Mouse (Mus musculus) 3134 (cell line): Measurements from ENCODE around the gene Ccdc88a.

ENCODE experiments used
- DNase-seq: peaks from one replicate; pipeline ENCODE4 v3.0.0-alpha.2; 2011; ENCODE audit warnings: low spot score; ENCODE audit not compliant: insufficient read length; ENCODE audit errors: extremely low read depth

Gene Ccdc88a

GRCm38 (mm10) chr11:29373396-29374273 is at the start of gene Ccdc88a:
Gene Ccdc88a, plus strand, starts transcription at chr11:29373658.
- peak; percentile 99 for DNase-seq

- DNase-seq: no peak
These were observed 38.0 kb upstream of the Ccdc88a start for GRCm38 (mm10) chr11:29335505-29335904.

GRCm38 (mm10) chr11:29341259-29341658 is 32.2 kb upstream of the Ccdc88a start:
- DNase-seq: no peak

GRCm38 (mm10) chr11:29344891-29345657 is 28.4 kb upstream of the Ccdc88a start:
- peak; percentile 67 for DNase-seq

- peak; percentile 54 for DNase-seq
These were observed 27.7 kb upstream of the Ccdc88a start for GRCm38 (mm10) chr11:29345673-29346286.

- no peak for DNase-seq
These were observed 22.6 kb upstream of the Ccdc88a start for GRCm38 (mm10) chr11:29350891-29351290.

- DNase-seq: no peak
These were observed 21.2 kb upstream of the Ccdc88a start for GRCm38 (mm10) chr11:29352214-29352613.

- DNase-seq: no peak
These were observed 5.3 kb upstream of the Ccdc88a start for GRCm38 (mm10) chr11:29368161-29368560.

- DNase-seq: no peak
These were observed 435 bp upstream of the Ccdc88a start for GRCm38 (mm10) chr11:29373050-29373395.

- DNase-seq: no peak
These were observed 807 bp downstream of the Ccdc88a start for GRCm38 (mm10) chr11:29374274-29374656.

- no peak for DNase-seq
These were observed 3.2 kb downstream of the Ccdc88a start for GRCm38 (mm10) chr11:29376635-29377034.

- DNase-seq: no peak
These were observed 5.3 kb downstream of the Ccdc88a start for GRCm38 (mm10) chr11:29378751-29379150.

- DNase-seq: no peak
These were observed 10.0 kb downstream of the Ccdc88a start for GRCm38 (mm10) chr11:29383493-29383892.

- DNase-seq: no peak
These were observed 10.5 kb downstream of the Ccdc88a start for GRCm38 (mm10) chr11:29384001-29384400.

GRCm38 (mm10) chr11:29384617-29385016 is 11.2 kb downstream of the Ccdc88a start:
- DNase-seq: no peak

GRCm38 (mm10) chr11:29389913-29390312 is 16.5 kb downstream of the Ccdc88a start:
- DNase-seq: no peak

- DNase-seq: no peak
These were observed 21.8 kb downstream of the Ccdc88a start for GRCm38 (mm10) chr11:29395135-29395746.

- no peak for DNase-seq
These were observed 26.9 kb downstream of the Ccdc88a start for GRCm38 (mm10) chr11:29400374-29400773.

GRCm38 (mm10) chr11:29406292-29406691 is 32.8 kb downstream of the Ccdc88a start:
- no peak for DNase-seq

- DNase-seq: no peak
These were observed 50.0 kb downstream of the Ccdc88a start for GRCm38 (mm10) chr11:29423496-29423895.

- peak; percentile 54 for DNase-seq
These were observed 55.3 kb downstream of the Ccdc88a start for GRCm38 (mm10) chr11:29428774-29429173.
